15 mouse cellular contexts compared by ENCODE assay signal in the genomic region with DNA sequence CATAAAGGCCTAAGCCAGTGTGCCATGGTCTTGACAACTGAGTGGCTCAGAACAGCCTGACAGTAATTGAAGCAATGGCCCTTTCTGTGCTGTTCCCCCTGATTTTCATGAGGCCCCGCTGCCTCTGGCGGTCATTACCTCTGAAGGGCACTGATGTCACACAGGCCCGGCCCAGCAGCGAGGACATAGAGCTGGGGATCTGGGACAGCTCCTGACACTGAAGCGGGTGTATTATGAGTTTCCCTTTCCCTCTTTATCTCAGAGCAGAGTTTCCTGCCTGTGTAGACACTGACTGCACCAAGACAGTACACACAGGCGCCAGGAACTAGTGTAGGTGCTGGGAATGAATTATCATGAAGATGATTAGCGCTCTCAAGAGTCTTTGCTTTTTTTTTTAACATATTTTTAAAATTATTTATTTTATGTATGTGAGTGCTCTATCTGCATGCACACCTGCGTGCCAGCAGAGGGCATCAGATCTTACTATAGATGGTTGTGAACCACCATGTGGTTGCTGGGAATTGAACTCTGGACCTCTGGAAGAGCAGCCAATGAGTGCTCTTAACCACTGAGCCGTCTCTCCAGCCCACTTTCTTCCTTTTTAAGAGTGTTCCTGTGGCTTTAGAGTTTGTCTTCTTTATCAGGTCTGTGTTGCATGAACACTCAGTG. TPM values are rescaled to one million over a fixed set of nuclear protein-coding genes. Genes with fewer than 3 reads are reported as not detected.
DNase-seq lines count a peak whose midpoint lies in the region; ATAC-seq and TF ChIP-seq lines count a peak whose summit lies in the region.
"Had no signal": no experiment of that assay in that cellular context is flagged by ENCODE, and none has a peak within 500 bp of the region (broad histone marks: within the 10 kb centered on the region; RNA-seq: fewer than 3 reads in every experiment).

No protein-coding gene starts in this region.

- no peak overlapping the region for H3K9ac ChIP-seq in midbrain, embryonic 11.5 days (ENCODE audit: low read length)
- H3K9ac ChIP-seq in midbrain, embryonic 16.5 days (ENCODE audit: low read depth, low read length), result no peak overlapping the region
- H3K9ac ChIP-seq in heart, embryonic 15.5 days, result no peak overlapping the region
- H3K9ac ChIP-seq: hindbrain, embryonic 12.5 days had no signal

- H3K9me3 ChIP-seq in midbrain, embryonic 11.5 days (ENCODE audit: control insufficient read depth, low read length), result no peaks in the 10 kb centered on the region
- H3K9me3 ChIP-seq in midbrain, embryonic 16.5 days (replicated peaks; ENCODE audit: control insufficient read depth, low read length, poor library complexity, severe bottlenecking), result no peaks in the 10 kb centered on the region
- H3K9me3 ChIP-seq in heart, embryonic 15.5 days (replicated peaks), result no peaks in the 10 kb centered on the region
- H3K9me3 ChIP-seq: hindbrain, embryonic 12.5 days had no signal

- peaks cover 21% of the 10 kb centered on the region for H3K4me1 ChIP-seq in midbrain, embryonic 11.5 days (ENCODE audit: control insufficient read depth, insufficient read depth, low read length)
- peaks cover 37% of the 10 kb centered on the region for H3K4me1 ChIP-seq in midbrain, embryonic 16.5 days (ENCODE audit: control insufficient read depth, insufficient read depth, low read length)
- H3K4me1 ChIP-seq in heart, embryonic 15.5 days (replicated peaks), result peaks cover 39% of the 10 kb centered on the region

- H3K27me3 ChIP-seq in midbrain, embryonic 11.5 days (ENCODE audit: control insufficient read depth, insufficient read depth, low read length), result no peaks in the 10 kb centered on the region
- H3K27me3 ChIP-seq in midbrain, embryonic 16.5 days (ENCODE audit: control insufficient read depth, insufficient read depth, low read depth, low read length), result no peaks in the 10 kb centered on the region
- no peaks in the 10 kb centered on the region for H3K27me3 ChIP-seq in heart, embryonic 15.5 days
- H3K27me3 ChIP-seq: hindbrain, embryonic 12.5 days had no signal

- TF ChIP-seq CTCF in gastrocnemius, adult 2 months (IDR thresholded peaks at IDR 0.05), result peak; percentile 25; the same call in 1 of the 2 replicates

- no peak overlapping the region for H3K4me2 ChIP-seq in midbrain, embryonic 11.5 days
- H3K4me2 ChIP-seq in midbrain, embryonic 16.5 days (ENCODE audit: low read length), result no peak overlapping the region
- H3K4me2 ChIP-seq in heart, embryonic 15.5 days, result no peak overlapping the region
- H3K4me2 ChIP-seq: hindbrain, embryonic 12.5 days had no signal

- WGBS in midbrain, embryonic 11.5 days, result 92% methylated on average over 9 of the region's 9 CpGs
- 88% methylated on average over 9 of the region's 9 CpGs for WGBS in midbrain, embryonic 16.5 days
- WGBS in heart, embryonic 15.5 days, result 69% methylated on average over 9 of the region's 9 CpGs

- H3K27ac ChIP-seq in gastrocnemius, adult 2 months, result peak overlapping the region; percentile 24
- no peak overlapping the region for H3K27ac ChIP-seq in midbrain, embryonic 11.5 days (ENCODE audit: low read depth, low read length)
- H3K27ac ChIP-seq in midbrain, embryonic 16.5 days (ENCODE audit: low read length), result no peak overlapping the region
- H3K27ac ChIP-seq in heart, embryonic 15.5 days, result peak overlapping the region; percentile 49; the same call in 1 of the 2 replicates
- H3K27ac ChIP-seq: hindbrain, embryonic 12.5 days had no signal

- no peak for ATAC-seq in midbrain, embryonic 11.5 days (ENCODE audit: low FRiP score)
- no peak for ATAC-seq in midbrain, embryonic 16.5 days
- peak; percentile 69 for ATAC-seq in heart, embryonic 15.5 days (replicated peaks; ENCODE audit: insufficient number of reproducible peaks, insufficient read depth, low FRiP score, low read depth)

- DNase-seq in gastrocnemius, adult 2 months, result no peak
- no peak for DNase-seq in gastrocnemius, adult 8-10 months (ENCODE audit: low spot score in 2 of 2)
- DNase-seq in midbrain, embryonic 11.5 days (ENCODE audit: low spot score, missing footprints), result peak; percentile 71
- peak; percentile 60 for DNase-seq in retina, postnatal 1 day
- DNase-seq in adrenal gland, postnatal 4 days (ENCODE audit: low spot score in 2 of 2), result no peak
- DNase-seq in right cerebral cortex, postnatal 4 days, result no peak
- DNase-seq: adrenal gland, postnatal 14 days; embryo, embryonic 11 days; gastrocnemius, postnatal 36 days; kidney, adult 11 months; lung, postnatal 14 days; midbrain, embryonic 14.5 days had no signal

- intact Hi-C loops in gastrocnemius, adult 2 months (cut with DNase I), result no loop called here

- no peak overlapping the region for H3K4me3 ChIP-seq in gastrocnemius, adult 2 months
- no peak overlapping the region for H3K4me3 ChIP-seq in midbrain, embryonic 11.5 days (ENCODE audit: low read depth, low read length)
- H3K4me3 ChIP-seq in midbrain, embryonic 16.5 days (ENCODE audit: low read depth, low read length), result no peak overlapping the region
- no peak overlapping the region for H3K4me3 ChIP-seq in heart, embryonic 15.5 days
- H3K4me3 ChIP-seq: hindbrain, embryonic 12.5 days had no signal

- no peaks in the 10 kb centered on the region for H3K36me3 ChIP-seq in midbrain, embryonic 11.5 days (ENCODE audit: control insufficient read depth, insufficient read depth, low read length)
- no peaks in the 10 kb centered on the region for H3K36me3 ChIP-seq in midbrain, embryonic 16.5 days (ENCODE audit: control insufficient read depth, insufficient read depth, low read length)
- H3K36me3 ChIP-seq in heart, embryonic 15.5 days, result no peaks in the 10 kb centered on the region

RNA-seq across cellular contexts. Expression of gene Znrf1, which starts 7.9 kb away (rescaled TPM):
- total RNA-seq in gastrocnemius, adult 2 months (2021), result 10 to 100 TPM; 58.6 to 69.8 TPM
- 10 to 100 TPM; 67.2 to 71.6 (median 70.7) TPM for total RNA-seq in gastrocnemius, adult 8-10 months (2022)
- polyA plus RNA-seq in midbrain, embryonic 11.5 days (2014; fragmentation: Nextera tagmentation; extraction: Ambion mirVana), result 38.6 and 45.6 TPM in 2 replicates
- polyA plus RNA-seq in midbrain, embryonic 16.5 days (2015; fragmentation: Nextera tagmentation; extraction: Ambion mirVana), result 73.2 and 73.4 TPM in 2 replicates
- polyA plus RNA-seq in heart, embryonic 15.5 days (2015; fragmentation: Nextera tagmentation; extraction: Ambion mirVana), result 21.9 and 31.0 TPM in 2 replicates
- 10 to 100 TPM; 69.8 to 76.9 TPM for total RNA-seq in adrenal gland, postnatal 4 days (2021)

RNA-seq across cellular contexts. Expression of gene Wdr59, which starts 22.0 kb away (rescaled TPM):
- 1 to 10 TPM; 7.9 to 8.2 TPM for total RNA-seq in gastrocnemius, adult 2 months (2021)
- total RNA-seq in gastrocnemius, adult 8-10 months (2022), result 1 to 10 TPM; 7.9 to 9.0 (median 8.6) TPM
- polyA plus RNA-seq in midbrain, embryonic 11.5 days (2014; fragmentation: Nextera tagmentation; extraction: Ambion mirVana), result 2.9 TPM in 2 replicates
- 8.0 and 9.1 TPM in 2 replicates for polyA plus RNA-seq in midbrain, embryonic 16.5 days (2015; fragmentation: Nextera tagmentation; extraction: Ambion mirVana)
- polyA plus RNA-seq in heart, embryonic 15.5 days (2015; fragmentation: Nextera tagmentation; extraction: Ambion mirVana), result 3.4 and 4.4 TPM in 2 replicates
- total RNA-seq in adrenal gland, postnatal 4 days (2021), result 10 to 100 TPM; 16.1 to 16.4 TPM

Comparison
In these comparisons a context has a peak if more than half of its experiments do, and no peak if none do; other contexts are left out.
1. DNase-seq: peak in midbrain, embryonic 11.5 days (single experiment) and retina, postnatal 1 day (single experiment); none in gastrocnemius, adult 2 months (single experiment), gastrocnemius, adult 8-10 months (0 of 2), adrenal gland, postnatal 4 days (0 of 2) and right cerebral cortex, postnatal 4 days (single experiment).
2. H3K27ac ChIP-seq: peak in gastrocnemius, adult 2 months (single experiment) and heart, embryonic 15.5 days (single experiment); none in midbrain, embryonic 11.5 days (single experiment) and midbrain, embryonic 16.5 days (single experiment).